Mouse (Mus musculus): ENCODE data around the gene AC124502.3. TPM values are rescaled to one million over a fixed set of nuclear protein-coding genes. Genes with fewer than 3 reads are reported as not detected.
A peak's percentile ranks its signal among the peaks of the same experiment; 100 is the strongest.

The AC124502.3 gene
- 0.19 and 0.29 TPM in 2 replicates for polyA plus RNA-seq (2012; rRNA removed)
- polyA plus RNA-seq (2014; fragmentation: Nextera tagmentation; extraction: Ambion mirVana) = 0.13 and 0.59 TPM in 2 replicates

GRCm38 (mm10) chr19:5038709-5039156 is at the start of gene AC124502.3, which contains the start of gene B4gat1:
Gene AC124502.3 (plus strand): TSS chr19:5038891.
Gene B4gat1 (plus strand): TSS chr19:5038826.
- Histone ChIP-seq H3K36me3 (replicated peaks; ENCODE audit: control insufficient read depth, insufficient read depth, low read depth) (no peaks in the 10 kb centered on the region), H3K4me3 (ENCODE audit: insufficient read depth in 1 of 2, low read depth in 2 of 2, low read length in 2 of 2) (peak within 1 kb of the TSS; percentile 53 to 60), H3K9me3 (ENCODE audit: control insufficient read depth, low read length) (no peaks in the 10 kb centered on the region), H3K27me3 (ENCODE audit: control insufficient read depth, insufficient read depth, low read length) (no peaks in the 10 kb centered on the region), H3K9ac (replicated peaks) (peak within 1 kb of the TSS; percentile 61), H3K27ac (no peak within 1 kb of the TSS), H3K4me1 (replicated peaks; ENCODE audit: control insufficient read depth in 2 of 2, insufficient read depth in 2 of 2, low read length in 1 of 2) (peaks cover 12 to 18% of the 10 kb centered on the region in 2 experiments), H3K4me2 (ENCODE audit: low read depth) (peak within 1 kb of the TSS; percentile 84)
- under 1% methylated on average over 42 of the region's 44 CpGs for WGBS (ENCODE audit: insufficient replicate concordance)
- TF ChIP-seq EP300 (IDR thresholded peaks at IDR 0.05; ENCODE audit: low read depth) = no peak
- peak; percentile 66 for TF ChIP-seq CTCF (IDR thresholded peaks at IDR 0.05; ENCODE audit: low read depth)
- peak; percentile 68 to 73 (median 71) for DNase-seq (ENCODE audit: low read depth in 3 of 3, low spot score in 3 of 3)
- peak; percentile 79 for ATAC-seq (ENCODE audit: insufficient read depth)

DNA sequence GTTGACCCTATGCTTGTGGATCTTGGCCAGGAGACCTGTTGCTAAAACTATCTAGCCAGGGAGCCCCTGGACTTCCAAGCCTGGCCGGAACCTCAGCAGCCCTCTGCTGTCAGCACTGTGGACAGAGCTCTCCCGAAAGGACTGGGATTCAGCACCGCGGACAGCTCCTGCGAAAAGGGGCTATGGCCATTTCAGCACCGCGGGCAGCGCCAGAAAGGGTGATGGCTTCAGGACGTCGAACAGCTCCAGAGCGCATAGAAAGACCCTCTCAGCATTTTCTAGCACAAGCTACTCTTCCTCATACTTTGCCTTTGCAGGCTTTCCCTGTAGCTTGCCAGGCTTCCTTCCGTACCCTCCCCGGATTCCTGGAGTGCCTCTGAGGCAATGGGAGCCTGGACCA is 49.7 kb upstream of the AC124502.3 start:
- H3K36me3 ChIP-seq (replicated peaks; ENCODE audit: control insufficient read depth, insufficient read depth, low read depth) = no peaks in the 10 kb centered on the region
- WGBS (ENCODE audit: insufficient replicate concordance) = 6% methylated on average over 13 of the region's 13 CpGs
- TF ChIP-seq EP300 (IDR thresholded peaks at IDR 0.05; ENCODE audit: low read depth) = no peak
- peak; percentile 22; the same call in 1 of the 2 replicates for TF ChIP-seq CTCF (IDR thresholded peaks at IDR 0.05; ENCODE audit: low read depth)
- H3K9ac ChIP-seq (replicated peaks) = no peak overlapping the region
- ATAC-seq (ENCODE audit: insufficient read depth) (no peak), DNase-seq (ENCODE audit: low read depth in 3 of 3, low spot score in 3 of 3) (peak; percentile 56 to 64 (median 60))
- no peaks in the 10 kb centered on the region for H3K9me3 ChIP-seq (ENCODE audit: control insufficient read depth, low read length)
- H3K27ac ChIP-seq = no peak overlapping the region
- H3K4me3 ChIP-seq (ENCODE audit: insufficient read depth in 1 of 2, low read depth in 2 of 2, low read length in 2 of 2) = no peak overlapping the region
- H3K27me3 ChIP-seq (ENCODE audit: control insufficient read depth, insufficient read depth, low read length) = peaks cover 33% of the 10 kb centered on the region
- H3K4me1 ChIP-seq (replicated peaks; ENCODE audit: control insufficient read depth in 2 of 2, insufficient read depth in 2 of 2, low read length in 1 of 2) = no peaks in the 10 kb centered on the region
- no peak overlapping the region for H3K4me2 ChIP-seq (ENCODE audit: low read depth)

DNA sequence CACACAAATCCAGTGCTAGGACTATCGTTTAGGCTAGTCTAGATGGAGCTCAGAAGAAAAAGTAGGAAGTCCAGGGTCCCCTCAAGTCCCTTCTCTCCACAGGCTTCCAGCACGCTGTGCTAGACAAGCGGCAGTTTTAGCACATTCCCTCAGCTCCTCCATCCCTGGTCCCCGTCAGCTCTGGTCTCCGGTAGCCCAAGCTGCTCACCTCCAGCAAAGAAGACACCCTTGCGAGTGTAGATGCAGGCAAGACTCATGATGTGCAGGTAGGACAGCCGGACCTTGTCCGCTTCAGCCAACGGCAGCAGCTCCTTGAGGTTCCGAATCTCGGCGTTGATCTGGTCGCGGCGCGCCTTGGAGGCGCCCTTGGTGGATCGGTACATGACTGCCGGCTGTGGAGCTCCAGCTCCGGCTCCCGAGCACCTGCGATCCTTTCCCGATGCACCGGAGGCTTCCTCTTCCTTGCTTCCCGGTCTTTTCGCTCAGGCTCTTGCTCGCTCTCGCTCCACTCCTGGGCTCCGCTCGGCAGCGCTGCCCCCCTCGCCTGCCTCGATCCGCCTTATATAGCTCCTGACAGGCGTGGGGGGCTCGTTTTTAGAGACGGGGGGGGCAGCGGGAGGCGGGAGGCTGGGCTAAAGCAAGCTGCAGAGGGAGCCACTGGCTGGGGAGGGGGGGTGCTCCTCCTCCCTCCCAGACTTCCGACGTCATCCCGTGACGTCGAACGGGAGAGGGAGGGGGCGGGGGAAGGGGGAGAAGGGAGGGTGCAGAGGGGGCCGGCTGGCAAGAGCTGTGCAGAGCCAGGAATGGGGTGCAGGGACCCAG is 49.0 kb upstream of the AC124502.3 start:
- Histone ChIP-seq H3K9ac (replicated peaks) (no peak overlapping the region), H3K27me3 (ENCODE audit: control insufficient read depth, insufficient read depth, low read length) (peaks cover 30% of the 10 kb centered on the region), H3K36me3 (replicated peaks; ENCODE audit: control insufficient read depth, insufficient read depth, low read depth) (no peaks in the 10 kb centered on the region), H3K4me2 (ENCODE audit: low read depth) (no peak overlapping the region), H3K4me1 (replicated peaks; ENCODE audit: control insufficient read depth in 2 of 2, insufficient read depth in 2 of 2, low read length in 1 of 2) (no peaks in the 10 kb centered on the region), H3K27ac (no peak overlapping the region), H3K4me3 (ENCODE audit: insufficient read depth in 1 of 2, low read depth in 2 of 2, low read length in 2 of 2) (no peak overlapping the region), H3K9me3 (ENCODE audit: control insufficient read depth, low read length) (no peaks in the 10 kb centered on the region)
- DNase-seq (ENCODE audit: low read depth in 3 of 3, low spot score in 3 of 3) (no peak), ATAC-seq (ENCODE audit: insufficient read depth) (no peak)
- TF ChIP-seq EP300 (IDR thresholded peaks at IDR 0.05; ENCODE audit: low read depth) = no peak
- TF ChIP-seq CTCF (IDR thresholded peaks at IDR 0.05; ENCODE audit: low read depth) = no peak
- 21% methylated on average over 47 of the region's 47 CpGs for WGBS (ENCODE audit: insufficient replicate concordance)

GRCm38 (mm10) chr19:4990256-4990625 is 48.5 kb upstream of the AC124502.3 start, which contains the start of gene Npas4:
Gene Npas4 (minus strand): TSS chr19:4990316.
- Histone ChIP-seq H3K4me3 (ENCODE audit: insufficient read depth in 1 of 2, low read depth in 2 of 2, low read length in 2 of 2) (no peak within 1 kb of the TSS), H3K4me1 (replicated peaks; ENCODE audit: control insufficient read depth in 2 of 2, insufficient read depth in 2 of 2, low read length in 1 of 2) (no peaks in the 10 kb centered on the region), H3K36me3 (replicated peaks; ENCODE audit: control insufficient read depth, insufficient read depth, low read depth) (no peaks in the 10 kb centered on the region), H3K9ac (replicated peaks) (no peak within 1 kb of the TSS), H3K4me2 (ENCODE audit: low read depth) (no peak within 1 kb of the TSS), H3K9me3 (ENCODE audit: control insufficient read depth, low read length) (no peaks in the 10 kb centered on the region), H3K27ac (no peak within 1 kb of the TSS), H3K27me3 (ENCODE audit: control insufficient read depth, insufficient read depth, low read length) (peaks cover 30% of the 10 kb centered on the region)
- DNase-seq (ENCODE audit: low read depth in 3 of 3, low spot score in 3 of 3) = no peak
- TF ChIP-seq CTCF (IDR thresholded peaks at IDR 0.05; ENCODE audit: low read depth) = no peak
- TF ChIP-seq EP300 (IDR thresholded peaks at IDR 0.05; ENCODE audit: low read depth) = no peak
- 16% methylated on average over 4 of the region's 4 CpGs for WGBS (ENCODE audit: insufficient replicate concordance)
- ATAC-seq (ENCODE audit: insufficient read depth) = no peak

DNA sequence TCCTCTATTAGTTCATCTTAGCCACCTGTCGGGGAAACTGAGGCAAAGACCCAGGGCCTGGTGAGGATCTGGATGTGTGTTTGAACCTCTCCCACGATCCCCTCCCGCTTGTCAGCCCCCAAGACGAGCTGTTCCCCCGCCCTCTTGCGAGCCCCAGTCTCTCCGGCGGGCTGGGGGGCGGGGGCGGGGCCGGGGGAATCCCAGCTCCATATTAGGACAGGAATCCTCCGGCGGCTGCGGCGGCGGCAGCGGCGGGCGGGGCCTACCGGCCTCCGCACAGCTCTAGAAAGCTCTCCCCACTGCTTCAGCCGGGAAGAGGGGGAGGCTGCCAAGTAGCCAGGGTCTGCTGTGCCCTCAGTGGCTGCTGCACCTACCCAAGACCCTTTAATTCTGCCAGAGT is 48.0 kb upstream of the AC124502.3 start:
- ATAC-seq (ENCODE audit: insufficient read depth) (no peak), DNase-seq (ENCODE audit: low read depth in 3 of 3, low spot score in 3 of 3) (no peak)
- no peaks in the 10 kb centered on the region for H3K36me3 ChIP-seq (replicated peaks; ENCODE audit: control insufficient read depth, insufficient read depth, low read depth)
- peaks cover 30% of the 10 kb centered on the region for H3K27me3 ChIP-seq (ENCODE audit: control insufficient read depth, insufficient read depth, low read length)
- H3K4me3 ChIP-seq (ENCODE audit: insufficient read depth in 1 of 2, low read depth in 2 of 2, low read length in 2 of 2) = no peak overlapping the region
- no peaks in the 10 kb centered on the region for H3K9me3 ChIP-seq (ENCODE audit: control insufficient read depth, low read length)
- WGBS (ENCODE audit: insufficient replicate concordance) = 2% methylated on average over 22 of the region's 22 CpGs
- H3K9ac ChIP-seq (replicated peaks) = no peak overlapping the region
- H3K27ac ChIP-seq = no peak overlapping the region
- TF ChIP-seq CTCF (IDR thresholded peaks at IDR 0.05; ENCODE audit: low read depth) = no peak
- TF ChIP-seq EP300 (IDR thresholded peaks at IDR 0.05; ENCODE audit: low read depth) = no peak
- H3K4me2 ChIP-seq (ENCODE audit: low read depth) = no peak overlapping the region
- no peaks in the 10 kb centered on the region for H3K4me1 ChIP-seq (replicated peaks; ENCODE audit: control insufficient read depth in 2 of 2, insufficient read depth in 2 of 2, low read length in 1 of 2)

All from liver, embryonic 14.5 days (tissue).